Mouse (Mus musculus) G1E (cell line): Measurements from ENCODE around the gene Slmap.

ENCODE experiments used
- CTCF ChIP-seq: IDR thresholded peaks from 2 replicates; pipeline ENCODE4 v1.5.1; 2012; ENCODE audit warnings: low read depth, low read length, inconsistent platforms, mixed read lengths
- GATA1 ChIP-seq: IDR thresholded peaks from 2 replicates; pipeline ENCODE4 v1.6.1; 2012; ENCODE audit warnings: borderline replicate concordance, low read length, inconsistent platforms, mixed read lengths
- POLR2AphosphoS5 ChIP-seq: IDR thresholded peaks from 2 replicates; pipeline ENCODE4 v1.6.1; 2012; ENCODE audit warnings: low read depth, low read length, inconsistent platforms; ENCODE audit not compliant: insufficient replicate concordance
- TAL1 ChIP-seq: conservative IDR thresholded peaks from 2 replicates; pipeline ENCODE4 v1.6.1; 2012; ENCODE audit warnings: low read depth, low read length, inconsistent platforms, mixed read lengths

DNA sequence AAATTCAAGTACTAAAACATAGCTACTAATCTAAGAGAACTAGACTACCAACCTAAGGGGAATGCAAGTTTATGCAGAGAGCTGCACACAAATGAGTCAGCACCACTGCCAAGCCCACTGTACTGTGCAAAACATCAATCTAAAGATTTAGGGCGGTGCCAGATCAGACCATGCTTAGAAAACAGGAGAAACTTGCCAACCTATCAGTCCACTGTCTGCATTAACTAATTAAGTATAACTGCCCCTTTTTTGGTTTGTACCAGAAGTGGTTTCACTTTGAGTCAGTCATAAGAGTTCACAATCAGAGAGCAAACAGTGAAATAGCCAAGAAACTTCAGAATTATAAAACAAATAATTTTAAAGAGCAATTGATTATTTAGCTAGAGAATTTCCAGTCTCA lies 53.3 kb downstream of the Slmap start:
- no peak for TF ChIP-seq CTCF
- TF ChIP-seq POLR2AphosphoS5 = no peak
- TF ChIP-seq GATA1 = no peak
- TF ChIP-seq TAL1 = no peak
